15 mouse cellular contexts compared by ENCODE assay signal in the genomic region with DNA sequence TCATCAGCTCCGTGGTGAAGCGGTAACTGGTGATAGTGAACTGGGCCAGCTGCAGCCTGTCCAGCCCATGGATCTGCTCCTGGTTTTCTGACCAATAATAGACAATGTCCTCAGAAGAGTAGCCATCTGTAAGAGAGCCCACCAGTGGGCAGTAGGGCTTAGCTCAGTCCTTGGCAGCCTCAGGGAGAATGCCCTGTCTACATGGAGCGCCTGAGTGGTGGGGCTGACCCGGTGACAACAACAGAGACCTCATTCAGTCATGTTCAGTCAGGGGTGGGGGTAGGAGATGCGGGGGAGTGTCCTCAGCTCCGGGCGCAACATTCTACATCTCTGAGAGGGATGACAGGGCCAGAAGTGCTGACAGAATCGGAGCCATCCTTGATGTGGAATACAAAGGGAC. TPM values are rescaled to one million over a fixed set of nuclear protein-coding genes. Genes with fewer than 3 reads are reported as not detected.
"Had no signal": no experiment of that assay in that cellular context is flagged by ENCODE, and none has a peak within 500 bp of the region (broad histone marks: within the 10 kb centered on the region; RNA-seq: fewer than 3 reads in every experiment).

No protein-coding gene starts in this region.

- DNase-seq: left cerebral cortex, postnatal 4 days; liver; liver, embryonic 13.5 days; liver, postnatal 0 days; lung, adult 18-20 months; lung, adult 2 months; lung, embryonic 14.5 days; lung, postnatal 10 days; lung, postnatal 14 days; lung, postnatal 36 days; lung, postnatal 4 days; midbrain, embryonic 14.5 days had no signal

RNA-seq across cellular contexts. Expression of a gene that starts 10.7 kb away (rescaled TPM):
- total RNA-seq: megakaryocyte progenitor cell, adult 5-6 weeks had no signal

RNA-seq across cellular contexts. Expression of a gene that starts 21.8 kb away (rescaled TPM):
- total RNA-seq: megakaryocyte-erythroid progenitor cell, adult 5-6 weeks had no signal

RNA-seq across cellular contexts. Expression of a gene that starts 26.0 kb away (rescaled TPM):
- total RNA-seq: megakaryocyte progenitor cell, adult 5-6 weeks; megakaryocyte-erythroid progenitor cell, adult 5-6 weeks; monocyte, adult 5-6 weeks had no signal
